Mouse (Mus musculus) CH12.LX (cell line): ENCODE results near the gene Sytl1. TPM values are rescaled to one million over a fixed set of nuclear protein-coding genes. Genes with fewer than 3 reads are reported as not detected.
A peak's percentile ranks its signal among the peaks of the same experiment; 100 is the strongest.

Experiments
- DNase-seq: peaks from one replicate; pipeline ENCODE4 v3.0.0-alpha.2; 2013; ENCODE audit errors: extremely low read depth
- H3K27ac ChIP-seq: 2 replicates; pipeline ENCODE4 v1.5.1; 2012; ENCODE audit warnings: low read depth, mild to moderate bottlenecking, control low read depth, moderate library complexity; ENCODE audit not compliant: insufficient read depth
- H3K27me3 ChIP-seq: replicated peaks from 2 replicates; pipeline ENCODE3; 2012; ENCODE audit warnings: inconsistent platforms
- H3K36me3 ChIP-seq, 2 experiments: replicated peaks in 1 of 2; 2 replicates each; pipeline versions ENCODE3 to v1.6.1; 2012; ENCODE audit warnings: inconsistent platforms in 1 of 2, low read length in 1 of 2, mild to moderate bottlenecking in 1 of 2, mixed read lengths in 1 of 2, moderate library complexity in 1 of 2; ENCODE audit not compliant: control insufficient read depth in 1 of 2, insufficient read depth in 1 of 2
- H3K4me1 ChIP-seq, 2 experiments: 2 replicates each; pipeline ENCODE4 v1.6.1; 2012; ENCODE audit warnings: inconsistent platforms in 1 of 2, moderate library complexity in 1 of 2; ENCODE audit not compliant: insufficient read depth in 2 of 2, control insufficient read depth in 1 of 2
- H3K4me2 ChIP-seq: 2 replicates; pipeline ENCODE4 v1.6.1; 2012; ENCODE audit warnings: low read depth, mild to moderate bottlenecking, control low read depth; ENCODE audit not compliant: poor library complexity, insufficient read depth, severe bottlenecking
- H3K4me3 ChIP-seq, 3 experiments: fragments of 150-350 bp in 1 of 3; sonication (generic) in 1 of 3; replicated peaks in 1 of 3; 2 replicates each; pipeline versions ENCODE3 to v1.5.1; 2011 to 2012; ENCODE audit warnings: low read depth in 2 of 3, low read length in 2 of 3, mild to moderate bottlenecking in 2 of 3, moderate library complexity in 2 of 3, control low read depth in 1 of 3, improper control_type of control experiment in 1 of 3, inconsistent platforms in 1 of 3, mixed read lengths in 1 of 3; ENCODE audit not compliant: poor library complexity in 1 of 3
- H3K79me2 ChIP-seq: replicated peaks from 2 replicates; pipeline ENCODE4 v1.6.1; 2012; ENCODE audit warnings: mild to moderate bottlenecking, moderate library complexity; ENCODE audit not compliant: control insufficient read depth, poor library complexity, insufficient read depth, severe bottlenecking; ENCODE audit errors: extremely low read depth
- H3K9ac ChIP-seq: 2 replicates; pipeline ENCODE4 v1.6.1; 2012; ENCODE audit warnings: low read depth, mild to moderate bottlenecking, control low read depth, moderate library complexity; ENCODE audit not compliant: insufficient read depth
- H3K9me3 ChIP-seq: replicated peaks from 2 replicates; pipeline ENCODE3; 2012; ENCODE audit warnings: low read length, inconsistent platforms, mixed read lengths
- BHLHE40 ChIP-seq: IDR thresholded peaks from 2 replicates; pipeline ENCODE4 v1.6.1; 2011; ENCODE audit warnings: mild to moderate bottlenecking, low read depth, low read length, improper control_type of control experiment
- CHD2 ChIP-seq: IDR thresholded peaks from 2 replicates; pipeline ENCODE4 v1.6.1; 2011; ENCODE audit warnings: low read length, improper control_type of control experiment
- CTCF ChIP-seq, 2 experiments: IDR thresholded peaks in 1 of 2; conservative IDR thresholded peaks in 1 of 2; 2 replicates each; pipeline ENCODE4 v1.5.1; 2011 to 2012; ENCODE audit warnings: low read depth in 2 of 2, low read length in 2 of 2, improper control_type of control experiment in 1 of 2, inconsistent platforms in 1 of 2, mild to moderate bottlenecking in 1 of 2, moderate library complexity in 1 of 2
- ELF1 ChIP-seq: IDR thresholded peaks from 2 replicates; pipeline ENCODE4 v1.6.1; 2014; ENCODE audit warnings: low read depth, mild to moderate bottlenecking, inconsistent platforms, low read length, improper control_type of control experiment
- EP300 ChIP-seq: IDR thresholded peaks from 2 replicates; pipeline ENCODE4 v1.6.1; 2011; ENCODE audit warnings: low read length, improper control_type of control experiment
- ETS1 ChIP-seq: conservative IDR thresholded peaks from 2 replicates; pipeline ENCODE4 v1.6.1; 2012; ENCODE audit warnings: low read depth, mild to moderate bottlenecking, inconsistent platforms, low read length, improper control_type of control experiment, moderate library complexity
- HCFC1 ChIP-seq: IDR thresholded peaks from 2 replicates; pipeline ENCODE4 v1.6.1; 2012; ENCODE audit warnings: low read depth, mild to moderate bottlenecking, inconsistent platforms, low read length, improper control_type of control experiment
- IRF4 ChIP-seq: IDR thresholded peaks from 2 replicates; pipeline ENCODE4 v1.6.1; 2014; ENCODE audit warnings: low read depth, mild to moderate bottlenecking, inconsistent platforms, low read length, improper control_type of control experiment
- JUND ChIP-seq: conservative IDR thresholded peaks from 2 replicates; pipeline ENCODE4 v1.6.1; 2011; ENCODE audit warnings: low read depth, low read length, improper control_type of control experiment
- KAT2A ChIP-seq: IDR thresholded peaks from 2 replicates; pipeline ENCODE4 v1.6.1; 2012; ENCODE audit warnings: low read length, improper control_type of control experiment, inconsistent platforms; ENCODE audit not compliant: insufficient replicate concordance
- MAX ChIP-seq: IDR thresholded peaks from 2 replicates; pipeline ENCODE4 v1.6.1; 2011; ENCODE audit warnings: low read length, improper control_type of control experiment
- MEF2A ChIP-seq: IDR thresholded peaks from 2 replicates; pipeline ENCODE4 v1.6.1; 2014; ENCODE audit warnings: low read depth, mild to moderate bottlenecking, inconsistent platforms, low read length, improper control_type of control experiment, borderline replicate concordance
- MXI1 ChIP-seq: IDR thresholded peaks from 2 replicates; pipeline ENCODE4 v1.6.1; 2011; ENCODE audit warnings: mild to moderate bottlenecking, low read depth, low read length, improper control_type of control experiment
- MYC ChIP-seq: IDR thresholded peaks from 2 replicates; pipeline ENCODE4 v1.6.1; 2011; ENCODE audit warnings: low read depth, mild to moderate bottlenecking, improper control_type of control experiment, low read length
- NRF1 ChIP-seq: IDR thresholded peaks from 2 replicates; pipeline ENCODE4 v1.6.1; 2014; ENCODE audit warnings: low read depth, mild to moderate bottlenecking, inconsistent platforms, low read length, improper control_type of control experiment, moderate library complexity
- PAX5 ChIP-seq: IDR thresholded peaks from 2 replicates; pipeline ENCODE4 v1.6.1; 2012; ENCODE audit warnings: low read length, inconsistent platforms, mixed read lengths
- POLR2A ChIP-seq: IDR thresholded peaks from 2 replicates; pipeline ENCODE4 v1.6.1; 2011; ENCODE audit warnings: low read depth, mild to moderate bottlenecking, improper control_type of control experiment, low read length
- RCOR1 ChIP-seq: conservative IDR thresholded peaks from 2 replicates; pipeline ENCODE4 v1.6.1; 2012; ENCODE audit warnings: low read depth, mild to moderate bottlenecking, inconsistent platforms, low read length, improper control_type of control experiment
- SIN3A ChIP-seq: IDR thresholded peaks from 2 replicates; pipeline ENCODE4 v1.6.1; 2012; ENCODE audit warnings: low read length, improper control_type of control experiment, inconsistent platforms
- SMC3 ChIP-seq: IDR thresholded peaks from 2 replicates; pipeline ENCODE4 v1.6.1; 2011; ENCODE audit warnings: low read depth, low read length, improper control_type of control experiment
- TBP ChIP-seq: conservative IDR thresholded peaks from 2 replicates; pipeline ENCODE4 v1.6.1; 2011; ENCODE audit warnings: low read depth, low read length, improper control_type of control experiment
- UBTF ChIP-seq: IDR thresholded peaks from 2 replicates; pipeline ENCODE4 v1.6.1; 2012; ENCODE audit warnings: low read depth, mild to moderate bottlenecking, inconsistent platforms, low read length, improper control_type of control experiment, moderate library complexity
- ZC3H11A ChIP-seq: IDR thresholded peaks from 2 replicates; pipeline ENCODE4 v1.6.1; 2012; ENCODE audit warnings: low read depth, mild to moderate bottlenecking, inconsistent platforms, low read length, improper control_type of control experiment
- ZKSCAN1 ChIP-seq: IDR thresholded peaks from 2 replicates; pipeline ENCODE4 v1.6.1; 2012; ENCODE audit warnings: low read depth, inconsistent platforms, low read length, improper control_type of control experiment, borderline replicate concordance
- ZNF384 ChIP-seq: IDR thresholded peaks from 2 replicates; pipeline ENCODE4 v1.6.1; 2012; ENCODE audit warnings: low read depth, low read length, improper control_type of control experiment, inconsistent platforms
- dilution Hi-C: fragments of 300-500 bp; cut with MboI; formaldehyde crosslinking; loops from 2 replicates; pipeline ENCODE4 v1.14.3; 2020; ENCODE audit warnings: low sequenced_read_pairs; ENCODE audit not compliant: extremely low pct_unique_long_range_greater_than_20kb, extremely low pct_ligation_motif_present
- in situ Hi-C: fragments of 300-500 bp; cut with MboI; formaldehyde crosslinking; loops from 3 replicates; pipeline ENCODE4 v1.14.3; 2019; ENCODE audit warnings: low sequenced_read_pairs, low pct_ligation_motif_present, low pct_unique_long_range_greater_than_20kb, mixed read lengths
- polyA plus RNA-seq: library from polyadenylated mRNA; unstranded; fragments of >175 nt; gene quantifications from 2 replicates; pipeline ENCODE4 v1.2.1, GENCODE M21; 2012; ENCODE audit warnings: low read depth; ENCODE audit not compliant: insufficient read length
- total RNA-seq, 2 experiments: library from RNA; depleted of rRNA; stranded (reverse); fragments of 300-350 nt in 1 of 2; fragments of >200 nt in 1 of 2; gene quantifications; 2 replicates each; pipeline ENCODE4 v1.2.3; 2012 to 2014

The Sytl1 gene
- total and polyA plus RNA-seq, 3 experiments, result 8.2 to 20.0 (median 12.1) TPM

GRCm38 (mm10) chr4:133304770-133305169, 41.9 kb upstream of the Sytl1 start:
- H3K27ac ChIP-seq, result no peak overlapping the region
- in situ Hi-C loops, result loop anchor here (5.0 to 10.0 kb wide), 5 partner anchors 42 to 300 kb away; partner anchors contain the start of genes Cd164l2, Gpr3 and Sytl1
- no peak for TF ChIP-seq MXI1
- no peak for TF ChIP-seq MYC
- TF ChIP-seq SMC3, result no peak
- no peak for TF ChIP-seq ETS1
- no peak for TF ChIP-seq EP300
- dilution Hi-C loops, result no loop called here
- no peaks in the 10 kb centered on the region for H3K9me3 ChIP-seq
- no peak overlapping the region for H3K4me2 ChIP-seq
- H3K4me3 ChIP-seq, result no peak overlapping the region
- peaks cover 2 to 9% of the 10 kb centered on the region in 2 experiments; a peak in 3 of 4 replicates for H3K4me1 ChIP-seq
- no peaks in the 10 kb centered on the region for H3K79me2 ChIP-seq
- no peak overlapping the region for H3K9ac ChIP-seq
- peaks cover 18 to 67% of the 10 kb centered on the region in 2 experiments for H3K36me3 ChIP-seq
- no peak for DNase-seq
- no peaks in the 10 kb centered on the region for H3K27me3 ChIP-seq

GRCm38 (mm10) chr4:133302668-133303067, 39.8 kb upstream of the Sytl1 start:
- dilution Hi-C loops, result no loop called here
- Histone ChIP-seq H3K27me3 (no peaks in the 10 kb centered on the region), H3K27ac (no peak overlapping the region), H3K79me2 (no peaks in the 10 kb centered on the region), H3K4me2 (no peak overlapping the region), H3K36me3 (peaks cover 19 to 74% of the 10 kb centered on the region in 2 experiments), H3K9me3 (no peaks in the 10 kb centered on the region), H3K4me3 (no peak overlapping the region), H3K4me1 (peaks cover 5 to 30% of the 10 kb centered on the region in 2 experiments; a peak in 3 of 4 replicates), H3K9ac (no peak overlapping the region)
- DNase-seq, result no peak
- no peak for TF ChIP-seq MAX
- TF ChIP-seq SIN3A, result no peak
- no peak for TF ChIP-seq BHLHE40
- no peak for TF ChIP-seq CHD2
- no peak for TF ChIP-seq NRF1
- in situ Hi-C loops, result loop anchor here (5.0 to 10.0 kb wide), 4 partner anchors 40 to 298 kb away; partner anchors contain the start of genes Cd164l2, Gpr3 and Sytl1

GRCm38 (mm10) chr4:133301802-133302201, 38.9 kb upstream of the Sytl1 start:
- Histone ChIP-seq H3K27ac (no peak overlapping the region), H3K27me3 (no peaks in the 10 kb centered on the region), H3K9ac (no peak overlapping the region), H3K9me3 (no peaks in the 10 kb centered on the region), H3K4me2 (no peak overlapping the region), H3K4me3 (no peak overlapping the region), H3K4me1 (peaks cover 9 to 39% of the 10 kb centered on the region in 2 experiments), H3K36me3 (peaks cover 25 to 77% of the 10 kb centered on the region in 2 experiments), H3K79me2 (no peaks in the 10 kb centered on the region)
- dilution Hi-C loops, result no loop called here
- peak; percentile 49 for DNase-seq
- in situ Hi-C loops, result loop anchor here (5.0 to 10.0 kb wide), 4 partner anchors 40 to 297 kb away; partner anchors contain the start of genes Cd164l2, Gpr3 and Sytl1
- TF ChIP-seq ELF1, result no peak
- no peak for TF ChIP-seq ZKSCAN1
- TF ChIP-seq ETS1, result no peak
- TF ChIP-seq POLR2A, result no peak
- TF ChIP-seq JUND, result no peak
- no peak for TF ChIP-seq MXI1
- 0 out of 2 replicates have a peak, but pooled peaks have one; percentile 9 for TF ChIP-seq IRF4
- no peak for TF ChIP-seq ZNF384
- no peak for TF ChIP-seq RCOR1
- no peak for TF ChIP-seq UBTF
- TF ChIP-seq TBP, result no peak
- no peak for TF ChIP-seq NRF1
- TF ChIP-seq CTCF (conservative IDR thresholded peaks at IDR 0.05 in 1 of 2, IDR thresholded peaks at IDR 0.05 in 1 of 2; ENCODE audit: low read depth in 2 of 2, low read length in 2 of 2), result peak; percentile 87 to 95
- no peak for TF ChIP-seq MYC
- TF ChIP-seq HCFC1, result no peak
- TF ChIP-seq CHD2, result no peak
- no peak for TF ChIP-seq MEF2A
- no peak for TF ChIP-seq KAT2A
- peak; percentile 27; the same call in 1 of the 2 replicates for TF ChIP-seq ZC3H11A
- TF ChIP-seq MAX, result no peak
- TF ChIP-seq SIN3A, result no peak
- TF ChIP-seq BHLHE40, result no peak
- no peak for TF ChIP-seq PAX5
